Mouse (Mus musculus): ENCODE results near the gene Olfr398.

Gene Olfr398

GRCm38 (mm10) chr11:73990307-73990706 is at the start of gene Olfr398:
Gene Olfr398 (minus strand): TSS chr11:73990407.
- DNase-seq (ENCODE audit: low spot score in 2 of 2) = no peak

GRCm38 (mm10) chr11:73993115-73993514 is 2.9 kb upstream of the Olfr398 start:
- no peak for DNase-seq (ENCODE audit: low spot score in 2 of 2)

GRCm38 (mm10) chr11:73960517-73960916 is 29.7 kb downstream of the Olfr398 start, which contains the start of gene Olfr397:
Gene Olfr397 (plus strand): TSS chr11:73960817.
- DNase-seq (ENCODE audit: low spot score in 2 of 2) = no peak

GRCm38 (mm10) chr11:73936377-73936776 is 53.8 kb downstream of the Olfr398 start, which contains the start of gene Olfr23:
Gene Olfr23 (plus strand): TSS chr11:73936677.
- no peak for DNase-seq (ENCODE audit: low spot score in 2 of 2)

Data from right cerebral cortex, postnatal 10 days (tissue).